In genomic region chr9:46003729-46004128, GRCm38 (mm10) we compare ENCODE assay signal across 8 mouse cellular contexts. TPM values are rescaled to one million over a fixed set of nuclear protein-coding genes. Genes with fewer than 3 reads are reported as not detected.
A peak's percentile ranks its signal among the peaks of the same experiment; 100 is the strongest.
DNase-seq lines count a peak whose midpoint lies in the region; ATAC-seq lines count a peak whose summit lies in the region.

No protein-coding gene starts in this region.

- H3K27me3 ChIP-seq in intestine, embryonic 16.5 days (replicated peaks; ENCODE audit: control insufficient read depth, insufficient read depth, low read length): no peaks in the 10 kb centered on the region
- H3K27me3 ChIP-seq in liver, embryonic 11.5 days (replicated peaks; ENCODE audit: control insufficient read depth, insufficient read depth, low read length): no peaks in the 10 kb centered on the region

- H3K36me3 ChIP-seq in intestine, embryonic 16.5 days (ENCODE audit: control insufficient read depth, insufficient read depth, low read length): no peaks in the 10 kb centered on the region
- no peaks in the 10 kb centered on the region for H3K36me3 ChIP-seq in liver, embryonic 11.5 days (ENCODE audit: control insufficient read depth, insufficient read depth, low read length)

- H3K9me3 ChIP-seq in intestine, embryonic 16.5 days (ENCODE audit: control insufficient read depth, low read length): no peaks in the 10 kb centered on the region
- no peaks in the 10 kb centered on the region for H3K9me3 ChIP-seq in liver, embryonic 11.5 days (ENCODE audit: control insufficient read depth, low read length)

- DNase-seq in ovary, postnatal 10 days (ENCODE audit: low spot score): peak; percentile 95
- no peak for DNase-seq in ovary, adult 18-20 months (ENCODE audit: low spot score)
- DNase-seq in brain, embryonic 18.5 days (ENCODE audit: low read depth, low spot score): peak; percentile 60
- peak; percentile 63 to 89 for DNase-seq in frontal cortex, postnatal 14 days (ENCODE audit: low spot score in 2 of 2)
- DNase-seq in liver, embryonic 11.5 days (ENCODE audit: low spot score): peak; percentile 78
- peak; percentile 98 for DNase-seq in right cerebral cortex, postnatal 4 days
- DNase-seq in urinary bladder, postnatal 4 days (ENCODE audit: low spot score in 2 of 2): peak; percentile 65 to 91

- no peaks in the 10 kb centered on the region for H3K4me1 ChIP-seq in intestine, embryonic 16.5 days (ENCODE audit: control insufficient read depth, insufficient read depth, low read length)
- 0 out of 2 replicates have a peak, but pooled peaks cover 2% of the 10 kb centered on the region for H3K4me1 ChIP-seq in liver, embryonic 11.5 days (replicated peaks; ENCODE audit: control insufficient read depth, insufficient read depth, low read length)

- no peak overlapping the region for H3K4me3 ChIP-seq in intestine, embryonic 16.5 days (ENCODE audit: low read length)
- no peak overlapping the region for H3K4me3 ChIP-seq in liver, embryonic 11.5 days (ENCODE audit: low read depth, low read length)

- H3K4me2 ChIP-seq in intestine, embryonic 16.5 days (ENCODE audit: low read depth, low read length): no peak overlapping the region
- H3K4me2 ChIP-seq in liver, embryonic 11.5 days: no peak overlapping the region

- H3K27ac ChIP-seq in intestine, embryonic 16.5 days (ENCODE audit: low read length): no peak overlapping the region
- H3K27ac ChIP-seq in liver, embryonic 11.5 days (ENCODE audit: low read depth, low read length): no peak overlapping the region

- 8% methylated on average over 7 of the region's 7 CpGs for WGBS in intestine, embryonic 16.5 days
- WGBS in liver, embryonic 11.5 days: 16% methylated on average over 7 of the region's 7 CpGs

- peak; percentile 44; the same call in 1 of the 2 replicates for ATAC-seq in intestine, embryonic 16.5 days
- ATAC-seq in liver, embryonic 11.5 days (replicated peaks; ENCODE audit: low FRiP score): no peak

- H3K9ac ChIP-seq in intestine, embryonic 16.5 days (ENCODE audit: low read depth, low read length): no peak overlapping the region
- H3K9ac ChIP-seq in liver, embryonic 11.5 days (ENCODE audit: low read depth, low read length): no peak overlapping the region

RNA-seq across cellular contexts. Expression of gene Pafah1b2, which starts 8.8 kb away (rescaled TPM):
- 123 and 137 TPM in 2 replicates for polyA plus RNA-seq in intestine, embryonic 16.5 days (2015; fragmentation: Nextera tagmentation; extraction: Ambion mirVana)
- polyA plus RNA-seq in liver, embryonic 11.5 days (2014; fragmentation: Nextera tagmentation; extraction: Ambion mirVana): 137 and 154 TPM in 2 replicates

RNA-seq across cellular contexts. Expression of gene Sik3, which starts 8.9 kb away (rescaled TPM):
- polyA plus RNA-seq in intestine, embryonic 16.5 days (2015; fragmentation: Nextera tagmentation; extraction: Ambion mirVana): 5.1 and 5.2 TPM in 2 replicates
- polyA plus RNA-seq in liver, embryonic 11.5 days (2014; fragmentation: Nextera tagmentation; extraction: Ambion mirVana): 8.6 and 9.5 TPM in 2 replicates

RNA-seq across cellular contexts. Expression of gene Sidt2, which starts 48.7 kb away (rescaled TPM):
- polyA plus RNA-seq in intestine, embryonic 16.5 days (2015; fragmentation: Nextera tagmentation; extraction: Ambion mirVana): 33.4 and 37.2 TPM in 2 replicates
- 34.1 and 36.2 TPM in 2 replicates for polyA plus RNA-seq in liver, embryonic 11.5 days (2014; fragmentation: Nextera tagmentation; extraction: Ambion mirVana)
